Mouse (Mus musculus): ENCODE measurements around the gene Ccdc69. TPM values are rescaled to one million over a fixed set of nuclear protein-coding genes. Genes with fewer than 3 reads are reported as not detected.
"Not testable (repeated sequence)": the region's sequence is repeated elsewhere in the genome, so short reads cannot be mapped to it uniquely, and the experiment has no call there.

The Ccdc69 gene
- 0.22 and 0.31 TPM in 2 replicates for polyA plus RNA-seq (2015; fragmentation: Nextera tagmentation; extraction: Ambion mirVana)

GRCm38 (mm10) chr11:55077331-55078231 is at the start of gene Ccdc69:
Gene Ccdc69 (minus strand): TSS chr11:55078131.
- peaks cover 31% of the 10 kb centered on the region for H3K27me3 ChIP-seq
- peak; percentile 71 for ATAC-seq (ENCODE audit: low FRiP score)
- peak within 1 kb of the TSS; percentile 69 for H3K9ac ChIP-seq
- peak within 1 kb of the TSS; percentile 86 for H3K4me2 ChIP-seq
- no peaks in the 10 kb centered on the region; the same call in 1 of the 2 replicates for H3K9me3 ChIP-seq
- under 1% methylated on average over 50 of the region's 50 CpGs for WGBS
- no peaks in the 10 kb centered on the region for H3K36me3 ChIP-seq
- H3K4me3 ChIP-seq = peak within 1 kb of the TSS; percentile 46
- H3K27ac ChIP-seq = no peak within 1 kb of the TSS
- H3K4me1 ChIP-seq (replicated peaks) = peaks cover 20% of the 10 kb centered on the region

GRCm38 (mm10) chr11:55126663-55127062 is 48.7 kb upstream of the Ccdc69 start:
- no peak for ATAC-seq (ENCODE audit: low FRiP score)
- WGBS = 88% methylated on average over 3 of the region's 3 CpGs
- H3K4me3 ChIP-seq = no peak overlapping the region

DNA sequence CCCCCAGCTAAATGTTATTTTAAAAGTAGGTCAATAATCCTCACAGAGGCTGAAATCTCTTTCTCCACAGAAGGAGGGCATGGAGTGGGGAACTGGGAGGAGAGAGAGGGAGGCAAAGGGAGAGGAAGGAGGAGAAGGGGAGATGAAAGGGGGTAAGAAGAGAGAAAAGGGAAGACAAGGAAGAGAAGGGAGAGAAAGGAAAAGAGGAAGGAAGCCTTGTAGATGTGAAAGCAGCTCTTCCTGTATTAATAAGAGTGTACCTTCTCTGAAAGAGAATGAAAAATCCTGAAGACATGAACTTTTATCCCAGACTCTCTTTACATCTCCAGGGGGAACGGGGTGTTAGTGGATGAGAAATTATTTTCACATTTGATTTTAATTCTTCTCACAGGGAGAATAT is 43.5 kb upstream of the Ccdc69 start:
- H3K36me3 ChIP-seq = no peaks in the 10 kb centered on the region
- H3K27me3 ChIP-seq = no peaks in the 10 kb centered on the region
- ATAC-seq (ENCODE audit: low FRiP score) = no peak
- H3K4me1 ChIP-seq (replicated peaks) = no peaks in the 10 kb centered on the region
- H3K4me2 ChIP-seq = no peak overlapping the region
- H3K4me3 ChIP-seq = no peak overlapping the region
- no peak overlapping the region for H3K27ac ChIP-seq
- H3K9ac ChIP-seq = no peak overlapping the region
- no peaks in the 10 kb centered on the region for H3K9me3 ChIP-seq
- WGBS = 83% methylated on average over 1 of the region's 1 CpGs

More at GRCm38 (mm10) chr11:55126663-55127062, 48.7 kb upstream of the Ccdc69 start:
- Histone ChIP-seq H3K27ac (no peak overlapping the region), H3K4me2 (no peak overlapping the region), H3K4me1 (replicated peaks) (no peaks in the 10 kb centered on the region), H3K9me3 (no peaks in the 10 kb centered on the region), H3K27me3 (no peaks in the 10 kb centered on the region), H3K9ac (no peak overlapping the region), H3K36me3 (no peaks in the 10 kb centered on the region)

- Histone ChIP-seq H3K4me3 (no peak overlapping the region), H3K27ac (no peak overlapping the region), H3K9ac (no peak overlapping the region), H3K27me3 (no peaks in the 10 kb centered on the region), H3K36me3 (no peaks in the 10 kb centered on the region), H3K4me1 (replicated peaks) (no peaks in the 10 kb centered on the region), H3K9me3 (no peaks in the 10 kb centered on the region), H3K4me2 (no peak overlapping the region)
- ATAC-seq (ENCODE audit: low FRiP score) = no peak
- 90% methylated on average over 8 of the region's 8 CpGs for WGBS
Measured at GRCm38 (mm10) chr11:55120821-55121271, 42.9 kb upstream of the Ccdc69 start.

- no peak overlapping the region for H3K27ac ChIP-seq
- no peaks in the 10 kb centered on the region for H3K4me1 ChIP-seq (replicated peaks)
- no peak overlapping the region for H3K4me2 ChIP-seq
- no peaks in the 10 kb centered on the region for H3K9me3 ChIP-seq
- H3K36me3 ChIP-seq = no peaks in the 10 kb centered on the region
- no peaks in the 10 kb centered on the region for H3K27me3 ChIP-seq
- H3K9ac ChIP-seq = no peak overlapping the region
- no peak overlapping the region for H3K4me3 ChIP-seq
- no peak for ATAC-seq (ENCODE audit: low FRiP score)
Measured at GRCm38 (mm10) chr11:55120279-55120678, 42.3 kb upstream of the Ccdc69 start.

- Histone ChIP-seq H3K4me3 (no peak overlapping the region), H3K9me3 (no peaks in the 10 kb centered on the region), H3K4me2 (no peak overlapping the region), H3K9ac (no peak overlapping the region), H3K27ac (no peak overlapping the region), H3K27me3 (no peaks in the 10 kb centered on the region), H3K36me3 (no peaks in the 10 kb centered on the region), H3K4me1 (replicated peaks) (no peaks in the 10 kb centered on the region)
- ATAC-seq (ENCODE audit: low FRiP score) = no peak
- 85% methylated on average over 2 of the region's 2 CpGs for WGBS
Measured at GRCm38 (mm10) chr11:55117031-55117430, 39.1 kb upstream of the Ccdc69 start.

- no peak overlapping the region for H3K9ac ChIP-seq
- H3K9me3 ChIP-seq = no peaks in the 10 kb centered on the region
- H3K4me3 ChIP-seq = no peak overlapping the region
- no peaks in the 10 kb centered on the region for H3K4me1 ChIP-seq (replicated peaks)
- ATAC-seq (ENCODE audit: low FRiP score) = no peak
- no peaks in the 10 kb centered on the region for H3K27me3 ChIP-seq
- H3K4me2 ChIP-seq = no peak overlapping the region
- 100% methylated on average over 3 of the region's 3 CpGs for WGBS
- no peaks in the 10 kb centered on the region for H3K36me3 ChIP-seq
- no peak overlapping the region for H3K27ac ChIP-seq
Measured at GRCm38 (mm10) chr11:55116004-55116403, 38.1 kb upstream of the Ccdc69 start.

DNA sequence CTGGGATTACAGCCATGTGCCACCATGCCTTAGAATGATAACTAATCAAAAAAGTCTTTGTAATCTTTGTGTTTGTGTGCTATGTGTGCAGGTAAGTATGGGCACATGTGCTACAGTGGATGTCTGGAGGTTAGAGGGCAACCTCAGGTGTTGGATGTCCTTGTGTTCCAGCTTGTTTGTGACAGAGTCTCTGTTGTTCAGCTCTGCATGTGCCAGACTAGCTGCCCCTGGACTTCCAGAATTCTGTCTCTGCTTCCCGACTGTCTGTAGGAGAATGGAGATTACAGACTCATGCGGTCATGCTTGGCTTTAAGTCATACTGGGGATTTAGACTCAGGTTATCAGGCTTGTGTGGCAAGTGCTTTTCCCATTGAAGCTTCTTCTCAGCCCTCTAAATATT is 36.4 kb upstream of the Ccdc69 start:
- no peak overlapping the region for H3K9ac ChIP-seq
- H3K9me3 ChIP-seq = no peaks in the 10 kb centered on the region
- no peak overlapping the region for H3K4me3 ChIP-seq
- 79% methylated on average over 2 of the region's 2 CpGs for WGBS
- H3K27ac ChIP-seq = no peak overlapping the region
- H3K36me3 ChIP-seq = peaks cover 7% of the 10 kb centered on the region
- ATAC-seq (ENCODE audit: low FRiP score) = no peak
- no peaks in the 10 kb centered on the region for H3K4me1 ChIP-seq (replicated peaks)
- no peaks in the 10 kb centered on the region for H3K27me3 ChIP-seq
- no peak overlapping the region for H3K4me2 ChIP-seq

DNA sequence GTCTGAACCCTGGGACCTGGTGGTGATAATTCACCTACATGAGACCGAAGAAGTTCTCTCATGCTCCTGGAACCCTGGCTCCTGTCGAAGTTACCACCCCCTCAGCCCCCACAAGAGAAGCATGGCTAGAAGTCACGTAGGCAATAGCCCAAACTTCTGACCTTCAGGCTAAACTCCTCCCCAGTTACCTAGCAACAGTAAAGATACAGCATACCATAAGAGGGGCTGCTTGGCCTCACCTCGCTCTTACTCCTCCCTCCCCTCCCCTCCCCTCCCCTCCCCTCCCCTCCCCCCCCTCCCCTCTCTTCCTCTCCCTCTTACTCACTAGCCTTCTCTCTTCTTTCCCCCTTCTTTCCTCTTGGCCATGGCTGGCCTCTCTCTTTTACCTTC is 35.9 kb upstream of the Ccdc69 start:
- H3K4me3 ChIP-seq, H3K4me2 ChIP-seq: not testable (repeated sequence)
- WGBS = 54% methylated on average over 4 of the region's 4 CpGs

GRCm38 (mm10) chr11:55113209-55113860 is 35.4 kb upstream of the Ccdc69 start:
- H3K4me3 ChIP-seq = no peak overlapping the region
- no peaks in the 10 kb centered on the region for H3K27me3 ChIP-seq
- no peaks in the 10 kb centered on the region for H3K4me1 ChIP-seq (replicated peaks)
- no peak overlapping the region for H3K4me2 ChIP-seq
- WGBS = 65% methylated on average over 7 of the region's 7 CpGs
- H3K36me3 ChIP-seq = peaks cover 16% of the 10 kb centered on the region
- no peak for ATAC-seq (ENCODE audit: low FRiP score)
- no peaks in the 10 kb centered on the region for H3K9me3 ChIP-seq
- no peak overlapping the region for H3K27ac ChIP-seq
- H3K9ac ChIP-seq = no peak overlapping the region

More for the DNA sequence above, 35.9 kb upstream of the Ccdc69 start:
- H3K9ac ChIP-seq; H3K9me3 ChIP-seq; ATAC-seq (ENCODE audit: low FRiP score); H3K4me1 ChIP-seq (replicated peaks); H3K27me3 ChIP-seq; H3K27ac ChIP-seq: not testable (repeated sequence)
- H3K36me3 ChIP-seq = peaks cover 11% of the 10 kb centered on the region

DNA sequence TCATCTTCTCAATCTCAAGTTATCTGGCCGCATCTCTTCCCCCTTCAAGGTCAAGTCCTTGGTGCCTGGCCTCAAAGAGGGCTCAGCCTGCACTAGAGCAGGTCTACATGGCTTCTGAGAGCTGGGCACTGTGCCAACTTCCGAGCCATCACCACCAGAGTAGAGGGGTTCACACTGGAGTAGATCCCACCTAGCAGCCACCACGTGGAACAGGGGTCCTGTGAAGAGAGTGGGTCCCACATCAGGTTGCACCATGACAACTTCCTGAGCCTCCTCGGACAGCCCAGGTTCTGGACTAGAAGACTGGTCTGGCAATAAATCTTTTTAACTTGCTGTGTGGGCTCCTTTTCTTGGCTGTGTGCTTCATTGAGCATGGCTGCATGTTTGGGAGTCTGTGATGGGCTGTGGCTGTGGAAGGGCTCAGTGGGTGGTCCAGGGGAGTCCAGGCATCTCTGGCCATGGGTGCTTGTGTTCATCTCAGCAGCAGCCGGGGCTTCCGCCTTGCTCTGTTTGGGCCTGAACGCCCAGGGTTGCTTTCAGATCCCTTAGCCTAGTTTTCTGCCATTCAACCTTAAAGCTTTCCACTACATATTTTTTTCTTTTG is 32.7 kb upstream of the Ccdc69 start:
- Histone ChIP-seq H3K36me3 (peaks cover 29% of the 10 kb centered on the region), H3K4me2 (no peak overlapping the region), H3K9me3 (no peaks in the 10 kb centered on the region), H3K27me3 (no peaks in the 10 kb centered on the region), H3K9ac (no peak overlapping the region), H3K27ac (no peak overlapping the region), H3K4me3 (no peak overlapping the region), H3K4me1 (replicated peaks) (no peaks in the 10 kb centered on the region)
- no peak for ATAC-seq (ENCODE audit: low FRiP score)
- WGBS = 81% methylated on average over 7 of the region's 7 CpGs

DNA sequence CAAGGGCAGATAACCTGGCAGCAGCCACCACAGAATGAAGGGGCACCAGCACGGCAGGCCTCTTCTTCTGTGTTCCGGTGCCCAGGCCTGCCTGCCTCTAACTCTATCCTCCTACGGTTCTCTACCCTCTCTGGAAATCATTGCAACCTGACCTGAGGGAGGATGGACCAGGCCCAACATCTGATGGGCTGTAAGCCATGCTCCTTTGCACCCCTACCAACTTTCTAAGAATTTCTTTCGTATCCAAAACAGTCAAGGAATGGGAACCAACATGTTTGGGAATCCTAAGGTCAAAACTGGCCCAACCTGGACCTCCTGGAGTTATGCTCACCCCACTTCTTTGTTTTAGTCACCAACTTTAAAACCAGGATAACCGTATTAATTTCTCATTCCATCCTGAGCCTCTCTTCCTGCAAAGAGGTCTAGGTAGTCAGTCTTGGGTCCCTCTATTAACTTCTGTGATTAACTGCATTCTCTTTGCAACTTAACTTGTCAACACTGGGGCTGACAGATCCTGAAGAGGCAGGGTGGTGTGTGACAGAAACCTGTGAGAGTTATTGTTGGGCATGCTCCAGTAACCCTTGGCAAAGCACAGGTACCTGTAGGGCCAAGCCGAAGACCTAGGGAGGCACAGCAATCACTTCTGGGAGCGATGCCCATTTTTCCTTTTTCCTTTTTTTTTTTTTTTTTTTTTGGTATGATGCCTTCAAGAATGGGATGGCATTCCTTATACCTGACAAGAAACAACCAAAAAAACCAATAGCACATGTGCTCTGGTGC is 31.8 kb upstream of the Ccdc69 start:
- no peaks in the 10 kb centered on the region for H3K27me3 ChIP-seq
- peaks cover 29% of the 10 kb centered on the region for H3K36me3 ChIP-seq
- no peak for ATAC-seq (ENCODE audit: low FRiP score)
- no peaks in the 10 kb centered on the region for H3K4me1 ChIP-seq (replicated peaks)
- no peak overlapping the region for H3K4me3 ChIP-seq
- no peak overlapping the region for H3K4me2 ChIP-seq
- H3K27ac ChIP-seq = no peak overlapping the region
- no peak overlapping the region for H3K9ac ChIP-seq
- WGBS = 95% methylated on average over 7 of the region's 7 CpGs
- H3K9me3 ChIP-seq = no peaks in the 10 kb centered on the region
